Mouse (Mus musculus) kidney, postnatal 10 days (tissue): ENCODE measurements at regions not wholly inside any gene's neighbourhood (a gene's known extent, or its start where the extent isn't known, plus 50 kb on each side); places are given as distances from the start of the nearest gene placed in this dataset.
"Not testable (repeated sequence)": the region's sequence is repeated elsewhere in the genome, so short reads cannot be mapped to it uniquely, and the experiment has no call there.

Source experiments
- DNase-seq: peaks from one replicate; pipeline ENCODE4 v3.0.0; 2021; ENCODE audit warnings: mixed read lengths

- DNase-seq: no peak
Measured at GRCm38 (mm10) chr9:92661938-92662337, 119.9 kb downstream of the Plod2 start.

- no peak for DNase-seq
Measured at GRCm38 (mm10) chr9:92667361-92667881, 125.4 kb downstream of the Plod2 start.

- DNase-seq: no peak
Measured at GRCm38 (mm10) chr9:92671966-92672365, 129.9 kb downstream of the Plod2 start.

- peak; percentile 30 for DNase-seq
Measured at GRCm38 (mm10) chr9:92694361-92695016, 152.5 kb downstream of the Plod2 start.

- no peak for DNase-seq
Measured at GRCm38 (mm10) chr9:92697971-92698370, 155.9 kb downstream of the Plod2 start.

- DNase-seq: no peak
Measured at GRCm38 (mm10) chr9:92704752-92705151, 162.7 kb downstream of the Plod2 start.

GRCm38 (mm10) chr9:92707011-92707410 lies 165.0 kb downstream of the Plod2 start:
- DNase-seq: no peak

- DNase-seq: no peak
Measured at GRCm38 (mm10) chr9:92717176-92717575, 175.2 kb downstream of the Plod2 start.

GRCm38 (mm10) chr9:92718337-92718736 lies 176.3 kb downstream of the Plod2 start:
- DNase-seq: no peak

GRCm38 (mm10) chr9:92719251-92719650 lies 177.2 kb downstream of the Plod2 start:
- peak; percentile 5 for DNase-seq

GRCm38 (mm10) chr9:92728864-92729263 lies 186.8 kb downstream of the Plod2 start:
- no peak for DNase-seq

- no peak for DNase-seq
Measured at GRCm38 (mm10) chr9:92731396-92731795, 189.4 kb downstream of the Plod2 start.

- DNase-seq: no peak
Measured at GRCm38 (mm10) chr9:92767532-92767931, 225.5 kb downstream of the Plod2 start.

GRCm38 (mm10) chr9:92768432-92768831 lies 226.4 kb downstream of the Plod2 start:
- DNase-seq: peak; percentile 13

GRCm38 (mm10) chr9:92769528-92769927 lies 227.5 kb downstream of the Plod2 start:
- peak; percentile 32 for DNase-seq

- no peak for DNase-seq
Measured at GRCm38 (mm10) chr9:92771002-92771401, 229.0 kb downstream of the Plod2 start.

- DNase-seq: no peak
Measured at GRCm38 (mm10) chr9:92771716-92772115, 229.7 kb downstream of the Plod2 start.

- peak; percentile 9 for DNase-seq
Measured at GRCm38 (mm10) chr9:92782922-92783454, 241.0 kb downstream of the Plod2 start.

- no peak for DNase-seq
Measured at GRCm38 (mm10) chr9:92799695-92800094, 257.7 kb downstream of the Plod2 start.

- DNase-seq: no peak
Measured at GRCm38 (mm10) chr9:92809469-92809868, 267.4 kb downstream of the Plod2 start.

- DNase-seq: no peak
Measured at GRCm38 (mm10) chr9:92820721-92821120, 278.7 kb downstream of the Plod2 start.

GRCm38 (mm10) chr9:92826708-92827353 lies 284.8 kb downstream of the Plod2 start:
- no peak for DNase-seq

- DNase-seq: not testable (repeated sequence)
Measured at GRCm38 (mm10) chr9:92836156-92836555, 294.1 kb downstream of the Plod2 start.
